Mouse (Mus musculus) spleen, adult 2 months (tissue): ENCODE measurements around the gene Bbip1.

Source experiments
- CTCF ChIP-seq: fragments of 200-500 bp; IDR thresholded peaks from 2 replicates; pipeline ENCODE4 v1.5.1; 2011; ENCODE audit warnings: mild to moderate bottlenecking, inconsistent platforms; ENCODE audit not compliant: insufficient read depth, insufficient read length, insufficient replicate concordance; ENCODE audit errors: extremely low read depth
- POLR2A ChIP-seq: fragments of 200-500 bp; IDR thresholded peaks from 2 replicates; pipeline ENCODE4 v1.6.1; 2011; ENCODE audit warnings: low read depth, low read length, inconsistent platforms

GRCm38 (mm10) chr19:53890781-53891251, 53.6 kb downstream of the Bbip1 start:
- TF ChIP-seq POLR2A (no peak), CTCF (no peak)
